Mouse (Mus musculus): ENCODE data around the gene Galk1.
A peak's percentile ranks its signal among the peaks of the same experiment; 100 is the strongest.

Gene Galk1

DNA sequence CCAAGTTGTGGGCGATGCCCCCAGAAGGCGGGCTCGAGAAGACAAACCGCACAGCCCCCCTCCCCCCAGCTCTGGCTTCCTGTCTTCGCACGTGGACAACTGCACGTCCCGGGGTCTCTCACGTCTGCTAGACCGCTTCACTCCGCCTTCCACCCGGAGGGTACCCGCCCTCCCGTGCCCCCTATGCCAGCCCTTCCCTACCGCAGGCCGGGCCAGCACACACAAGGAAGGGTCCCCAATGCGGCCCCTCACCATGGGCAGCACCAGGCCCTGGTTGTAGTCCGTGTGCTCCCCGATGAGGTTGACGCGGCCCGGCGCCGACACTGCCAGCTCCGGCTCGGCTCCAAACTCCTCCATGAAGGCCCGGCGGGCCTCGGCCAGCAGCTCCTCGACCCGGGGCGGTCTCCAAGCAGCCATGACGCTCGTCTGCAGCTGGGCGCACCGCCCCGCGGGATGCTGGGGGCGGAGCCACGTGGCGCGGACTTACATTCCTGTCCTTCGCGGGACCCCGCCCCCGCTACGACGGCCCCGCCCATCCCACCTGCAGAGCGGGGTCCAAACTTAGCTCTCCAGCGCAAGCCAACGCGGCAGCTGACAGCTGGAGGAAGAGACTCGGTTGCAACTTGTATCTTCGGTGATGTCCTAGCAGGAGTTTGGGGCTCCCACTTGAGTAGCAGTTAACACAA lies at the start of gene Galk1:
Galk1 (minus strand) TSS at position 458 of the 686 bp plus-strand sequence.
- DNase-seq, result peak; percentile 99

- no peak for DNase-seq
Measured at GRCm38 (mm10) chr11:116061641-116062415, 49.3 kb upstream of the Galk1 start.

DNA sequence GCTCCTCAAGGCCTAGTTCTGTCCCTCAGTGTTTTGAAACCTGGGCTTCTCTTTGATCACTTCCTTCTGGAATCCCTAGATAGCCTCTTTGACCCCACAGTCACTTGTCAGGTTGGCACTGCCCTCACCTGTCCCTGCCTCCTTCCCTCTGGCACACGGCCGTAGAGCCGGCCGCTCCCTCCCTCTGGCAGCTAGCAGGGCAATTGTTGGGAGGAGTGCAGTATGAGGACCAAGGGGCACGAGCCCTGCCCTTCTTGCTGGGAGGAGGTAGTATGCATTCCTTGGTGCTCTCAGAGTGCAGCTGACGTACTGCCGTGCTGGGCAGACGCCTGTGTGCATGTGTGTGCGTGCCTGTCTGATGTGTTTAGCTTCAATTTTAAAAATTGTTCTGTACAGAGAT lies 48.1 kb upstream of the Galk1 start:
- no peak for DNase-seq

- DNase-seq, result no peak
Measured at GRCm38 (mm10) chr11:116059691-116060025, 47.1 kb upstream of the Galk1 start.

DNA sequence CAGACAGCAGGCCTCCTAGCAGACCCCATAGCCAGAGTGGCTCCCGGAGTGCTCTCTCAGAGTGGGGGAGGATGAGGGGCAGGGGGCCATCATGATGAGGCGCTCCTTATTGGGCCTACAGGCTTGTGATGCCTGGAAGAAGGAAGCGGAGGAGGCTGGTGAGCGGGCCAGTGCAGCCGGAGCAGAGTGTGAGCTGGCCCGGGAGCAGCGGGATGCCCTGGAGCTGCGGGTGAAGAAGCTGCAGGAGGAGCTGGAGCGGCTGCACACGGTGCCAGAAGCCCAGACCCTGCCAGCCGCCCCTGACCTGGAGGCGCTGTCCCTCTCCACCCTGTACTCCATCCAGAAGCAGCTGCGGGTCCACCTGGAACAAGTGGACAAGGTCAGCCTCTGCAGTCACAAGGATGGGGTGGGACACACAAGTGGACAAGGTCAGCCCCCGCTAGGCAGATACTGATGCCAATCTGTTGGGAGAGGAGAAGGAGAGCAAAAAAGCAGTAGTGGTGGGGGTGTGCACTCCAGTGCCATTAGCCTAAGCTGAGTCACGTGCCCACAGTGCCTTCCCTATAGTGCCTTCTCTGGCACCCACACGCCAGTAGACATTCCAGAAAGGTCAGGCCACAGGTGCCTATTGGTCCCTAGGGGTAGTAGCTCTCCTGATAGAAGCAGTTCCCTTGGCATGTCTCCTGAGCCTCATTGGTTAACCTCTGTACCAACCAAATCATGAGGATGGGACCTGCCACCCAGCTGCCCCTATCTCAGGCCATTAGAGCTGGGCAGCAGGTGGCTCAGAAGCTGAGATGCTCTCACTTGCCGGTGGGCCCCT lies 46.6 kb upstream of the Galk1 start:
- no peak for DNase-seq

- DNase-seq, result no peak
Measured at GRCm38 (mm10) chr11:116058022-116058614, 45.6 kb upstream of the Galk1 start.

GRCm38 (mm10) chr11:116057237-116057881 lies 44.8 kb upstream of the Galk1 start:
- DNase-seq, result no peak

DNA sequence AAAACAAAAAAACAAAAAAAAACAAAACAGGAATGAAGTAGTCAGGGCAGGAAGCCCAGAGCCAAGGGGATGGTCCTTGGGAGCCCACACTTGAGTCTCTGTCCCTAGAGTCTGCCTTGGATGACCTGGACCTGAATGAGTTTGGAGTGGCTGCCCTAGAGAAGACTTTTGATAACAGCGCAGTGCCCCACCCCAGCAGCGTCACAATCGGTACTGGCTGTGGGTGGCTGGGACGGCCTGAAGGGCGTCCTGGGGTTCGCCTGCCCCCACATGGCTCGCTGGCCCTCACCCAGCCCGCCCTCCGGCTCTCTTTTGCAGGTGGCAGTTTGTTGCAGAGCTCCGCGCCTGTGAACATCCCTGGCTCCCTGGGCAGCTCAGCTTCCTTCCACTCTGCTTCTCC lies 43.4 kb upstream of the Galk1 start:
- DNase-seq, result no peak

- no peak for DNase-seq
Measured at GRCm38 (mm10) chr11:116053510-116054229, 41.2 kb upstream of the Galk1 start.

- no peak for DNase-seq
Measured at GRCm38 (mm10) chr11:116050196-116050595, 37.7 kb upstream of the Galk1 start.

DNA sequence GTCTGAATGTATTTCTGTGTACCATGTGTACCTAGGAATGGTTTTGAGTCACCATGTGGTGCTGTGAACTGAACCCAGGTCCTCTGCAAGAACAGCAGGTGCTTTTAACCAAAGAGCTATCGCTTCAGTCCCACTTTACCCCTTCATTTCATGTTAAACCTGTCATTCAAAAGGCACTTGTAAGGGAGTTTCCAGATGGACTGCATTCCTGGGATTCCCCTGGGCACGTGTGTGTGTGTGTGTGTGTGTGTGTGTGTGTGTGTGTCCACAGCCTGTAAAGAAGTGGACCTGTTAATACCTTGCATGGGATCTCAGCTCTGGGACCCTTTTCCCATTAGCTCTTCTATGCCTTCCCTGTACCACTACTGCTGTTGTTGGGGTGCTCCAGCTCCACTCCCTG lies 37.1 kb upstream of the Galk1 start:
- DNase-seq, result no peak

GRCm38 (mm10) chr11:116045173-116045572 lies 32.7 kb upstream of the Galk1 start:
- DNase-seq, result no peak

DNA sequence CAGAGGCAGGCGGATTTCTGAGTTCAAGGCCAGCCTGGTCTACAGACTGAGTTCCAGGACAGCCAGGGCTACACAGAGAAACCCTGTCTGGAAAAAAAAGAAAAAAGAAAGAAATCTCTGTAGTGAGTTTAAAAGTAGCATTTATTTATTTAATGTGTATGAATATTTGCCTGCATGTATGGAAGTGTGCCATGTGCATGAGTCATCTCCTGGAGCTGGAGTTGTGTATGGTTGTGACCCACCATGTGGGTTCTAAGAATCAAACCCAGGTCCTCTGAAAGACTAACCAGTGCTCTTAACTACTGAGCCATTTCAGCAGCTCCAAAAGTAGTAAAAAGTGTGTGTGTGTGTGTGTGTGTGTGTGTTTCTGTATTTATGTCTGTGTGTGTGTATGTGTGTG lies 30.8 kb upstream of the Galk1 start:
- DNase-seq, result no peak

GRCm38 (mm10) chr11:116042372-116043138 lies 30.0 kb upstream of the Galk1 start:
- DNase-seq, result no peak

- DNase-seq, result no peak
Measured at GRCm38 (mm10) chr11:116041833-116042232, 29.3 kb upstream of the Galk1 start.

DNA sequence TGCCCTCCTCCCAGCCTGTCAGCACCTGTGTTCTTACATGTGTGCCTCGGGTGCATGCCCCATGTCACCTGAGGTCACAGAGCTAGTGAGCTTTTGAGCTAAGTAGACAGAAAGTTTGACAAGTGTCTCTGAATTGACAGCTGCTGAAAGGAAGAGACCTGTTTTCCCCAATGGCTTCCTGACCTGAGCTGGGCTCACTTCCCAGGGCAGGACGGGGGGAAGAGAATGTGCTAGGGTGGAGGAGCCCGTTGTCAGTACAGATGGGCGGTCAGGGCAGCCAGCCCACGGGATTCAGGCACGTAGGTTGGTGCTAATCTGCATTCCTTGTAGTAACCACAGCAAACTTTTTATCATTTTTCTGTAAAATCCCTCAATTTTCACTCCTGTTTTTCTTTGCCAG lies 28.1 kb upstream of the Galk1 start:
- peak; percentile 92 for DNase-seq

DNA sequence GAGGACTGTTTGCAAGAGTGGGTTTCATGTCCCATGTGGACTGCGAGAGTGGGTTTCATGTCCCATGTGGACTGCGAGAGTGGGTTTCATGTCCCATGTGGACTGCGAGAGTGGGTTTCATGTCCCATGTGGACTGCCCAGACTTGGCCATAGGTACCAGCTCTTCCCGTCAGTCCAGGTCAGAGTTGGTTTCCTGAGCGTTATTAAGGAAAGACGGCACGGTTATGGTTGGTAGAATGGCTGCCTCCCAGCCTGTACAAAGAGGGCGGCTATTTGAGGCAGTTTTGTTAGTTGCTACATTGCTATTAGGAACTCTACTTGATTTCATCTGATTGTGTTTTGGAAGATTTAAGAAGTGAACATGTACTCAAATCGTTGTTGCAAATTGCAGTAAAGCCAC lies 25.3 kb upstream of the Galk1 start:
- peak; percentile 86 for DNase-seq

- DNase-seq, result no peak
Measured at GRCm38 (mm10) chr11:116036671-116037070, 24.2 kb upstream of the Galk1 start.

- DNase-seq, result peak; percentile 78
Measured at GRCm38 (mm10) chr11:116034584-116034983, 22.1 kb upstream of the Galk1 start.

- DNase-seq, result peak; percentile 96
Measured at GRCm38 (mm10) chr11:116030898-116031845, 18.7 kb upstream of the Galk1 start.

Measured in heart, adult 11 months (tissue).